ENCODE assay signal across 26 mouse cellular contexts in the genomic region with DNA sequence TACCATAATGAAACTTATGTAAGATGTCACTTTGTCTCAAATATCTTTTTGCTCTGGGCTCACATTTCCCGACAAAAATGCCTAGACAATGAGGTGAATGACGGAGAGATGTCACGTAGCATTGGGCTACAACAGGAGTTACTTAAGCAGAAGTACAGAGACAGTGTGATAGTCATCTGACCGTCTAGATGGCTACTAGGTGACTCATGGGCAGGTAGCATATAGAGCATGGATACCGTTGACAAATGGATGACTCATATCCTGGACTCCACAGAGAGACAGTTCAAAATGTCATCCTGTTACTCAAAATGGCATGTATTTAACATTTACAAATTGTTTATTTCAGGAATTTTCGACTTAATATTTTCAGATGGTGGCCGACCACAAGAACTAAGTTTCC.
DNase-seq lines count a peak whose midpoint lies in the region; ATAC-seq and TF ChIP-seq lines count a peak whose summit lies in the region.
"Had no signal": no experiment of that assay in that cellular context is flagged by ENCODE, and none has a peak within 500 bp of the region (broad histone marks: within the 10 kb centered on the region; RNA-seq: fewer than 3 reads in every experiment).

No protein-coding gene starts in this region.

- no peak for TF ChIP-seq POLR2A in myocyte (IDR thresholded peaks at IDR 0.05; ENCODE audit: insufficient read length, low read depth)

- peak; percentile 47 for ATAC-seq in CD4-positive, CD25-positive, alpha-beta regulatory T cell, adult 4 months
- ATAC-seq: activated CD4-positive, CD25-positive, alpha-beta regulatory T cell, adult 4 months; forebrain, embryonic 13.5 days; forebrain, embryonic 16.5 days; hindbrain, postnatal 0 days; inflammation-experienced regulatory T-cells, adult 6 months had no signal

- peak; percentile 55 for DNase-seq in heart, adult 11 months
- no peak for DNase-seq in heart, postnatal 36 days
- DNase-seq in 3T3-L1 (ENCODE audit: low read depth, low spot score): peak; percentile 81
- DNase-seq in spleen, postnatal 10 days (ENCODE audit: low spot score in 2 of 2): no peak
- DNase-seq in testis, postnatal 14 days (ENCODE audit: low spot score): no peak
- DNase-seq: adrenal gland, adult 8-10 months; adrenal gland, postnatal 36 days; cerebellum, adult 18-20 months; cerebellum, adult 9-10 months; cerebellum, postnatal 14 days; gastrocnemius, postnatal 14 days; heart, adult 18-20 months; heart, postnatal 10 days; heart, postnatal 4 days had no signal

- intact Hi-C loops in heart, postnatal 36 days (cut with DNase I): no loop called here

- no peak overlapping the region for H3ac ChIP-seq in myocyte (ENCODE audit: control insufficient read depth, insufficient read length)

- H3K79me2 ChIP-seq in myocyte (ENCODE audit: control insufficient read depth, insufficient read depth): no peaks in the 10 kb centered on the region

- no peaks in the 10 kb centered on the region for H3K27me3 ChIP-seq in myocyte (ENCODE audit: control insufficient read depth, insufficient read depth, insufficient read length)
- H3K27me3 ChIP-seq: CH12.LX; forebrain, embryonic 13.5 days; heart, embryonic 12.5 days; heart, embryonic 15.5 days had no signal

- no peak overlapping the region for H3K4me3 ChIP-seq in myocyte
- H3K4me3 ChIP-seq: forebrain, embryonic 10.5 days; forebrain, embryonic 13.5 days; heart, embryonic 12.5 days; heart, embryonic 15.5 days had no signal

- no peaks in the 10 kb centered on the region for H3K36me3 ChIP-seq in myocyte (ENCODE audit: control insufficient read depth, insufficient read depth)
- H3K36me3 ChIP-seq: forebrain, embryonic 10.5 days; heart, embryonic 12.5 days; heart, embryonic 15.5 days had no signal

- peak overlapping the region; percentile 0 for H3K4me2 ChIP-seq in myocyte (ENCODE audit: low read depth)
- H3K4me2 ChIP-seq: forebrain, embryonic 13.5 days; heart, embryonic 12.5 days; heart, embryonic 15.5 days; hindbrain, embryonic 14.5 days had no signal

TF ChIP-seq in myocyte, 11 proteins besides CTCF, POLR2A, EP300 and RAD21:
- no peak for TF ChIP-seq POLR2AphosphoS2 (IDR thresholded peaks at IDR 0.05; ENCODE audit: insufficient read length, low read depth)
- no peak for TF ChIP-seq CEBPB (IDR thresholded peaks at IDR 0.05; ENCODE audit: insufficient read depth, poor library complexity, severe bottlenecking)
- no peak for TF ChIP-seq SRF (IDR thresholded peaks at IDR 0.05; ENCODE audit: control insufficient read depth, insufficient read length, low read depth)
- no peak for TF ChIP-seq USF1 (IDR thresholded peaks at IDR 0.05; ENCODE audit: low read depth)
- TF ChIP-seq MYOD1 (IDR thresholded peaks at IDR 0.05; ENCODE audit: control insufficient read depth in 1 of 3, insufficient read length in 2 of 3, low read depth in 2 of 3): no peak
- TF ChIP-seq TCF12 (IDR thresholded peaks at IDR 0.05; ENCODE audit: insufficient read depth, poor library complexity, severe bottlenecking): no peak
- no peak for TF ChIP-seq TCF3 (IDR thresholded peaks at IDR 0.05; ENCODE audit: insufficient read length, low read depth)
- no peak for TF ChIP-seq MAX (IDR thresholded peaks at IDR 0.05; ENCODE audit: low read depth)
- no peak for TF ChIP-seq REST (IDR thresholded peaks at IDR 0.05; ENCODE audit: insufficient read depth, insufficient read length)
- no peak for TF ChIP-seq E2F4 (IDR thresholded peaks at IDR 0.05; ENCODE audit: insufficient read depth)
- no peak for TF ChIP-seq MYOG (IDR thresholded peaks at IDR 0.05; ENCODE audit: control insufficient read depth in 1 of 3, insufficient read depth in 1 of 3, insufficient read length in 2 of 3, low read depth in 2 of 3)

Comparison
In these comparisons a context has a peak if more than half of its experiments do, and no peak if none do; other contexts are left out.
1. DNase-seq: peak in heart, adult 11 months (single experiment) and 3T3-L1 (single experiment); none in heart, postnatal 36 days (0 of 2), spleen, postnatal 10 days (0 of 2) and testis, postnatal 14 days (single experiment).